Mouse (Mus musculus) olfactory bulb, adult 2 months (tissue): ENCODE data around the gene Cactin. TPM values are rescaled to one million over a fixed set of nuclear protein-coding genes. Genes with fewer than 3 reads are reported as not detected.

Experiments used
- H3K27ac ChIP-seq: fragments of 200-500 bp; 2 replicates; pipeline ENCODE4 v1.5.1; 2012; ENCODE audit warnings: low read depth, low read length; ENCODE audit not compliant: insufficient read depth
- H3K4me1 ChIP-seq: fragments of 200-500 bp; 2 replicates; pipeline ENCODE4 v1.6.1; 2012; ENCODE audit warnings: low read length; ENCODE audit not compliant: control insufficient read depth, insufficient read depth
- H3K4me3 ChIP-seq: fragments of 200-500 bp; 2 replicates; pipeline ENCODE4 v1.5.1; 2012; ENCODE audit warnings: mild to moderate bottlenecking, low read depth, low read length, moderate library complexity; ENCODE audit not compliant: insufficient read depth
- CTCF ChIP-seq: fragments of 200-500 bp; IDR thresholded peaks from 2 replicates; pipeline ENCODE4 v1.5.1; 2012; ENCODE audit warnings: low read depth, mild to moderate bottlenecking, low read length, moderate library complexity; ENCODE audit not compliant: insufficient read depth
- POLR2A ChIP-seq: fragments of 200-500 bp; IDR thresholded peaks from 2 replicates; pipeline ENCODE4 v1.6.1; 2012; ENCODE audit warnings: mild to moderate bottlenecking, low read depth, low read length, moderate library complexity; ENCODE audit not compliant: insufficient read depth
- WGBS: fragments of 180-500 bp; shearing (Covaris S2); methylation state at CpG from one replicate; pipeline ENCODE4 v1.1.7; 2018; 5-methylcytosine and 5-hydroxymethylcytosine counted together
- polyA plus RNA-seq: library from polyadenylated mRNA; stranded (reverse); fragments of >200 nt; gene quantifications from 2 replicates; pipeline ENCODE4 v1.2.4, GENCODE M21; 2012; ENCODE audit warnings: low replicate concordance; ENCODE audit not compliant: missing spikeins, insufficient read depth, insufficient read length

Cactin gene
- polyA plus RNA-seq, 1 experiment, result not detected

DNA sequence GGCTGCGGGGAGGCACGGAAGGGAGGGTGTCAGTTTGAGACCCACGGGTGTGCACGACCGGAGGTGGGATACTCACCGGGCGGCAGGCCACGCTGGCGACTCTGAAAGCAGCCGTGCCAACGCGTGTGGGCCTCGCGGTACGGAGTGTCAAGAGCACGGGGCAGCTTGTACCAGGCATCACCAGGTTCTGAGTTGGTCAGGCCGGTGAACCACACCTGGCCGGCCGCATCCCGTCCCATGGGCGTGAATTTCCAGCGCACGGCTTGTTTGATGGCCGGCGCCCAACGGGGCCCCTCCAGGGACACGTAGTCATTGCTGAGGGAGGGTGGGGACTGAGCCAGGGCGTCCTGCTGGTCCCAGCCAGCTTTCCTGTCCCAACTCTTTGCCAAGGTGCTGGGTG lies 43.8 kb downstream of the Cactin start:
- TF ChIP-seq CTCF, result no peak
- TF ChIP-seq POLR2A, result no peak
- Histone ChIP-seq H3K27ac (no peak overlapping the region), H3K4me1 (peaks cover 31% of the 10 kb centered on the region), H3K4me3 (no peak overlapping the region)
- WGBS, result 36% methylated on average over 28 of the region's 28 CpGs

DNA sequence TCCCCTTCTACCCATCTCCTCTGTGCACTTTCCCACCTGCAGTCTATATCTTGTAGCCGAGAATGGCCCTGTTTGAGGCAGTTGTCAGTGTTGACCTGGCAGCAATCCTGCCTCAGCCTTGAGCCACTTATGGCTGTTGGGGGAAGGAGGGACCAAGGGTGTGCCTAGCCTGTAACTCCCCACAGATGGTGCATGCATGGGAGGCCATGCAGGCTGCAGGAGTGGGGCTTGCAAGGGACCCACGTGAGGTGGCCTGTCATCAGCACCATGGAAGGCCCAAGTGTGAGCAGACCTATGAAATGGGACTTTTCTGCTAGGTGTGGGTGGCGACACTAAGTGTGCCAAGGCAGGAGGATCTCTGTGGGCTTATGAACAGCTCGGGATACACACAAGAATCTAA lies 44.2 kb downstream of the Cactin start:
- Histone ChIP-seq H3K27ac (no peak overlapping the region), H3K4me3 (no peak overlapping the region), H3K4me1 (peaks cover 27% of the 10 kb centered on the region)
- 56% methylated on average over 4 of the region's 4 CpGs for WGBS
- TF ChIP-seq POLR2A (no peak), CTCF (no peak)

DNA sequence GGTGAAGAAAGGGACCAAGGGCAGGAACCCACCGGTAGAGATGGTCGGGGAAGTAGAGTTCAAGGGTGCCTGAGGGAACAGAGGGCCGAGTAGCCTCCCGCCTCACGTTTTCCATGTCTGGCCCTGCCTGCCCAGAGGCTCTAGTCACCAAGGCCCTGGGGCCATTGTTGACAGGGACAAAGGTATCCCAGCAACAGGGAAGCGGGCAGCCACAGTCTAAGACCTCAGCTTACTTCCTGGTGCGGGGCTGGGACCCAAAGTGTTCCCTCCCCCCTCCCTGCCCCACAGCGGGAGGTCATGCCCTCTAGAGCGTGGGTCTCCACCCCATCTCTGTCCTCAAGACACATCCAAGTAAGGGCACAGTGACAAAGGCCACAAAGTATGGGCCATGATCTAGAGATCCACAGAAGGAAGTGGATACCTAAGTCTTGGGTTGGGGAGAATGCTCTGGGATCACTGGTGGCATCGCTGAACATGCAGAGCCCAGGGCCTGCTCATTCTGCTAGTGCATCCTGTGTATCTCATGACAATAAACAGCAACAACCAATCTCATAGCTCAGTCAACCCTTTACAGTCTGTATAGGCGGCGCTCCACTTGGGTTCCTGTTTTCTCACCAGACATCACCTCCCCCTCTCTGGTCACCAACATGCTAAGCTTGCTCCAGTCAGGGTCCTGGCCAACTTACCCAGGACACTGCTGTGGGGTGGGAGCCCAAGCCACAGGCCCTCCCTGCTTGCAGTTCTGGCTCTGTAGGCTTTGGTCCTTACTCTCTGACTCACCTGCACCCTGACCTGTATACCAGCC lies 45.0 kb downstream of the Cactin start, which contains the start of gene 4930404N11Rik:
TSS of gene 4930404N11Rik (minus strand) at position 145 of the 805 bp plus-strand sequence.
- WGBS, result 38% methylated on average over 12 of the region's 12 CpGs
- Histone ChIP-seq H3K4me3 (no peak within 1 kb of the TSS), H3K27ac (no peak within 1 kb of the TSS), H3K4me1 (peaks cover 22% of the 10 kb centered on the region)
- TF ChIP-seq POLR2A, result no peak
- TF ChIP-seq CTCF, result no peak

DNA sequence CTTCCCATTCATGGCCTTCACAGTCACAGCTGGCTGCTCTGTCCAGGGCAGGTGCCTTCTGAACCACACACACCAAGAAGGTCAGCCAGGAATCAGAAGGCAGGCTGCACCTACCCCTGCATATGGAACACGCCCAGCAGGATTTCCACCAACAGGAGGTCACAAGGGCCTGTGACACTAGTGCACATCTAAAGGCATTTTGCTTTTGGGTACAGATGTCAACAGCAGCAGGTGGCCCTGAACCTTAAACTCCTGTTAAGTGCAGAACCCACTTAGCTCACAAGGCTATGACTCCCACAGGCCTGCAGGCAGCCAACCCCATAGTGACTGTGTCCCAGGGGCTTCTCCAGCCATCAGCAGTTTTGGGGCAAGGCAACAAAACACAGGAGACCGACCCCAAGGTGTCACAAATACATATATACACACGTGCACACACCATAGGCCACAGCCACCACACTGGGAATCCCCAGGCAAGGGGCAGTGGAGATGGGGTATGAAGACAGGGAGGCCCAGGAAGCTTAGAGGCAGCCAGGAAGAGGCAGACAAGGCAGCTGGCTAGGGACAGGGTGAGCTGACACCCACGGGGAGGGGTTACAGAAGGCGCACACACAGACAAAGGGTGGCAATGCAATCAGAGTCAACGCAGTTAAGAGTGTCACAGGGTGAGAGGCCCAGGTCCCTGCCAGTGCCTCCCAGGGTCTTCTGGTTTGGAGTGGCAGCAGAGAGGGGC lies 45.7 kb downstream of the Cactin start:
- Histone ChIP-seq H3K4me3 (no peak overlapping the region), H3K4me1 (peaks cover 18% of the 10 kb centered on the region), H3K27ac (no peak overlapping the region)
- 67% methylated on average over 6 of the region's 6 CpGs for WGBS
- no peak for TF ChIP-seq CTCF

DNA sequence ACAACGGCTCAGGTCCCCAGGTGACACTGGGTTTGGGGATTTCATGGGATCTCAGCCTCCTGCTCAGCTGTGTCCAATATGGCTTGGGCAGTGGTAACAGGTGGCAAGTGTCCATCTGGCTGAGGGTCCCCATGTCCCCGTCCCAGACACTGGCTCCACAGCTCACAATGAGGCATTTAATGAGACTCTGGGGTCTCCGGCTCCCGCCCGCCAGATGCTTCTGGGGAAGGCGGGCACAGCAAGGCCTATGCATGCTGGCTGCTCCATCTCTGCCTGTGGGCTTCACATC lies 46.2 kb downstream of the Cactin start:
- Histone ChIP-seq H3K4me1 (peaks cover 18% of the 10 kb centered on the region), H3K4me3 (no peak overlapping the region), H3K27ac (no peak overlapping the region)
- no peak for TF ChIP-seq POLR2A
- no peak for TF ChIP-seq CTCF
- WGBS, result 72% methylated on average over 6 of the region's 6 CpGs

DNA sequence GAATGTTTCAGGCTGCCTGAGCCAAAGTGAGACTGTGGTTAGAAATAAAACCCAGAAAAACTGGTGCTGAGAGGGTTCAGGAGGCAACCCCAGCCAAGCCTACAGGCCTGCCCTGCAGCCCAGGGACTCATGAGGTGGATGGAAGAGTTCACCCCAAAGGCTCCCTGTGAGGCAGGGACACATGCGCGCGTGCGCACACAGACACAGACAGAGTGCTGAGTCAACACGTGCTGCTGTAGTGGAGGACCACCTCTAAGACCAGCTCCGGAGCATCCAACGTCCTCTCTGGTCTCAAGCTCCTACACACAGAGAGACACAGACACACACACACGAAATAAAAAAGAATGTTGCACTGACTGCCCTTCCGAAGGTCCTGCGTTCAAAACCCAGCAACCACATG lies 54.4 kb downstream of the Cactin start:
- Histone ChIP-seq H3K4me3 (no peak overlapping the region), H3K4me1 (peaks cover 20% of the 10 kb centered on the region), H3K27ac (no peak overlapping the region)
- TF ChIP-seq POLR2A, result no peak
- no peak for TF ChIP-seq CTCF
- 90% methylated on average over 10 of the region's 10 CpGs for WGBS

Other genes with a start within 250 kb of the Cactin start
- not detected in 2 replicates for gene Creb3l3, start 222.2 kb upstream of the Cactin start, polyA plus RNA-seq
- not detected in 2 replicates for gene Map2k2, start 215.2 kb upstream of the Cactin start, polyA plus RNA-seq
- gene Zbtb7a, start 185.9 kb upstream of the Cactin start, polyA plus RNA-seq, result 77.0 TPM in 1 of 2 replicates, not detected in the other
- gene Pias4, start 153.2 kb upstream of the Cactin start, polyA plus RNA-seq, result not detected in 2 replicates
- 423 and 2,167 TPM in 2 replicates for gene Eef2, start 144.5 kb upstream of the Cactin start, polyA plus RNA-seq
- not detected in 2 replicates for gene Dapk3, start 138.1 kb upstream of the Cactin start, polyA plus RNA-seq
- gene 4930442H23Rik, start 137.3 kb upstream of the Cactin start, polyA plus RNA-seq, result not detected in 2 replicates
- not detected in 2 replicates for gene Nmrk2, start 119.1 kb upstream of the Cactin start, polyA plus RNA-seq
- gene Atcay, start 90.3 kb upstream of the Cactin start, polyA plus RNA-seq, result not detected in 2 replicates
- gene Zfr2, start 87.9 kb upstream of the Cactin start, polyA plus RNA-seq, result not detected in 2 replicates
- gene Matk, start 68.2 kb upstream of the Cactin start, polyA plus RNA-seq, result not detected in 2 replicates
- gene Mrpl54, start 54.2 kb upstream of the Cactin start, polyA plus RNA-seq, result not detected in 2 replicates
- not detected in 2 replicates for gene Apba3, start 54.1 kb upstream of the Cactin start, polyA plus RNA-seq
- not detected in 2 replicates for gene Tjp3, start 29.5 kb upstream of the Cactin start, polyA plus RNA-seq
- gene Pip5k1c, start 28.1 kb upstream of the Cactin start, polyA plus RNA-seq, result 935 TPM in 1 of 2 replicates, not detected in the other
- gene Tbxa2r, start 7.6 kb downstream of the Cactin start, polyA plus RNA-seq, result not detected in 2 replicates
- gene Gipc3, start 22.2 kb downstream of the Cactin start, polyA plus RNA-seq, result not detected in 2 replicates
- gene Hmg20b, start 29.4 kb downstream of the Cactin start, polyA plus RNA-seq, result not detected in 2 replicates
- gene Mfsd12, start 36.4 kb downstream of the Cactin start, polyA plus RNA-seq, result not detected in 2 replicates
- gene 4930404N11Rik, start 44.7 kb downstream of the Cactin start, polyA plus RNA-seq, result not detected in 2 replicates
- gene Fzr1, start 57.4 kb downstream of the Cactin start, polyA plus RNA-seq, result not detected in 2 replicates
- not detected in 2 replicates for gene Dohh, start 63.3 kb downstream of the Cactin start, polyA plus RNA-seq
- gene Gm48551, start 63.4 kb downstream of the Cactin start, polyA plus RNA-seq, result not detected in 2 replicates
- not detected in 2 replicates for gene Gm48552, start 67.9 kb downstream of the Cactin start, polyA plus RNA-seq
- gene Smim24, start 71.9 kb downstream of the Cactin start, polyA plus RNA-seq, result not detected in 2 replicates
- gene Nfic, start 134.5 kb downstream of the Cactin start, polyA plus RNA-seq, result not detected in 2 replicates
- gene Celf5, start 161.6 kb downstream of the Cactin start, polyA plus RNA-seq, result not detected in 2 replicates
- gene Ncln, start 175.3 kb downstream of the Cactin start, polyA plus RNA-seq, result 181 TPM in 1 of 2 replicates, not detected in the other
- gene S1pr4, start 179.0 kb downstream of the Cactin start, polyA plus RNA-seq, result not detected in 2 replicates
- gene Gna15, start 203.1 kb downstream of the Cactin start, polyA plus RNA-seq, result not detected in 2 replicates
- gene Gna11, start 224.1 kb downstream of the Cactin start, polyA plus RNA-seq, result not detected in 2 replicates
- 1,500 TPM in 1 of 2 replicates, not detected in the other for gene Aes, start 238.4 kb downstream of the Cactin start, polyA plus RNA-seq